Mouse (Mus musculus) frontal cortex, postnatal 10 days (tissue): Measurements from ENCODE around the gene Gm3383.
"Not testable (repeated sequence)": the region's sequence is repeated elsewhere in the genome, so short reads cannot be mapped to it uniquely, and the experiment has no call there.

Experiments
- DNase-seq, 2 experiments: peaks; one replicate each; pipeline ENCODE4 v3.0.0; 2022; ENCODE audit warnings: low spot score in 2 of 2, mixed read lengths in 1 of 2

Gm3383 gene

GRCm38 (mm10) chr14:5807882-5808281 lies at the start of gene Gm3383:
Gene Gm3383 (minus strand): TSS chr14:5807982.
- DNase-seq = not testable (repeated sequence)

GRCm38 (mm10) chr14:5855911-5856310 lies 48.1 kb upstream of the Gm3383 start:
- DNase-seq = not testable (repeated sequence)

- not testable (repeated sequence) for DNase-seq
Measured at GRCm38 (mm10) chr14:5830229-5830628, 22.4 kb upstream of the Gm3383 start, which contains the start of gene Gm3424. Gene Gm3424 (minus strand): TSS chr14:5830329.

GRCm38 (mm10) chr14:5812699-5813356 lies 5.0 kb upstream of the Gm3383 start:
- DNase-seq = not testable (repeated sequence)

GRCm38 (mm10) chr14:5741477-5741876 lies 66.3 kb downstream of the Gm3383 start, which contains the start of gene Gm3373:
Gene Gm3373 (minus strand): TSS chr14:5741577.
- DNase-seq = not testable (repeated sequence)

GRCm38 (mm10) chr14:5687357-5687756 lies 120.4 kb downstream of the Gm3383 start, which contains the start of gene Gm9603:
Gene Gm9603 (minus strand): TSS chr14:5687457.
- not testable (repeated sequence) for DNase-seq

GRCm38 (mm10) chr14:5632928-5633327 lies 174.9 kb downstream of the Gm3383 start, which contains the start of gene Gm8265:
Gene Gm8265 (minus strand): TSS chr14:5633028.
- DNase-seq = not testable (repeated sequence)
